7 mouse cellular contexts compared by ENCODE assay signal in genomic region chrX:164419955-164420354, GRCm38 (mm10). TPM values are rescaled to one million over a fixed set of nuclear protein-coding genes. Genes with fewer than 3 reads are reported as not detected.
DNase-seq lines count a peak whose midpoint lies in the region; ATAC-seq lines count a peak whose summit lies in the region.

No protein-coding gene starts in this region.

- H3K4me1 ChIP-seq in neural tube, embryonic 11.5 days (ENCODE audit: control insufficient read depth, insufficient read depth, low read length) = no peaks in the 10 kb centered on the region
- H3K4me1 ChIP-seq in forebrain, embryonic 10.5 days = peaks cover 8% of the 10 kb centered on the region; the same call in 1 of the 2 replicates
- no peaks in the 10 kb centered on the region; the same call in 1 of the 2 replicates for H3K4me1 ChIP-seq in liver, embryonic 11.5 days (replicated peaks; ENCODE audit: control insufficient read depth, insufficient read depth, low read length)
- no peaks in the 10 kb centered on the region for H3K4me1 ChIP-seq in stomach, embryonic 16.5 days (ENCODE audit: control insufficient read depth, insufficient read depth, low read length)

- H3K4me3 ChIP-seq in neural tube, embryonic 11.5 days (ENCODE audit: low read depth, low read length) = peak overlapping the region; percentile 54
- H3K4me3 ChIP-seq in forebrain, embryonic 10.5 days = peak overlapping the region; percentile 59
- peak overlapping the region; percentile 69 for H3K4me3 ChIP-seq in liver, embryonic 11.5 days (ENCODE audit: low read depth, low read length)
- peak overlapping the region; percentile 62 for H3K4me3 ChIP-seq in stomach, embryonic 16.5 days (replicated peaks; ENCODE audit: low read length)

- 23% methylated on average over 13 of the region's 13 CpGs for WGBS in neural tube, embryonic 11.5 days
- 18% methylated on average over 13 of the region's 13 CpGs for WGBS in forebrain, embryonic 10.5 days
- WGBS in liver, embryonic 11.5 days = 13% methylated on average over 13 of the region's 13 CpGs
- 16% methylated on average over 13 of the region's 13 CpGs for WGBS in stomach, embryonic 16.5 days

- H3K27ac ChIP-seq in neural tube, embryonic 11.5 days (ENCODE audit: low read depth, low read length) = no peak overlapping the region
- H3K27ac ChIP-seq in forebrain, embryonic 10.5 days = peak overlapping the region; percentile 84
- H3K27ac ChIP-seq in liver, embryonic 11.5 days (ENCODE audit: low read depth, low read length) = peak overlapping the region; percentile 52
- peak overlapping the region; percentile 36 for H3K27ac ChIP-seq in stomach, embryonic 16.5 days (ENCODE audit: low read length)

- no peak for ATAC-seq in neural tube, embryonic 11.5 days (ENCODE audit: insufficient read depth, low FRiP score, low TSS enrichment)
- ATAC-seq in liver, embryonic 11.5 days (replicated peaks; ENCODE audit: low FRiP score) = peak; percentile 11
- ATAC-seq in stomach, embryonic 16.5 days (ENCODE audit: insufficient read depth, low FRiP score) = peak; percentile 4

- peak overlapping the region; percentile 46 for H3K4me2 ChIP-seq in neural tube, embryonic 11.5 days (ENCODE audit: low read depth)
- peak overlapping the region; percentile 69 for H3K4me2 ChIP-seq in liver, embryonic 11.5 days
- peak overlapping the region; percentile 53 for H3K4me2 ChIP-seq in stomach, embryonic 16.5 days (ENCODE audit: low read depth, low read length)

- H3K9me3 ChIP-seq in neural tube, embryonic 11.5 days (ENCODE audit: control insufficient read depth, low read length) = no peaks in the 10 kb centered on the region
- no peaks in the 10 kb centered on the region for H3K9me3 ChIP-seq in forebrain, embryonic 10.5 days
- no peaks in the 10 kb centered on the region for H3K9me3 ChIP-seq in liver, embryonic 11.5 days (ENCODE audit: control insufficient read depth, low read length)
- H3K9me3 ChIP-seq in stomach, embryonic 16.5 days (replicated peaks; ENCODE audit: control insufficient read depth, low read length) = no peaks in the 10 kb centered on the region

- H3K36me3 ChIP-seq in neural tube, embryonic 11.5 days (ENCODE audit: control insufficient read depth, insufficient read depth, low read length) = no peaks in the 10 kb centered on the region
- H3K36me3 ChIP-seq in forebrain, embryonic 10.5 days (replicated peaks) = peaks cover 19% of the 10 kb centered on the region
- peaks cover 4% of the 10 kb centered on the region; the same call in 1 of the 2 replicates for H3K36me3 ChIP-seq in liver, embryonic 11.5 days (ENCODE audit: control insufficient read depth, insufficient read depth, low read length)
- no peaks in the 10 kb centered on the region for H3K36me3 ChIP-seq in stomach, embryonic 16.5 days (ENCODE audit: control insufficient read depth, insufficient read depth, low read length)

- H3K9ac ChIP-seq in neural tube, embryonic 11.5 days (ENCODE audit: low read length) = peak overlapping the region; percentile 65
- H3K9ac ChIP-seq in liver, embryonic 11.5 days (ENCODE audit: low read depth, low read length) = peak overlapping the region; percentile 77
- peak overlapping the region; percentile 80 for H3K9ac ChIP-seq in stomach, embryonic 16.5 days (ENCODE audit: low read length)

- no peaks in the 10 kb centered on the region for H3K27me3 ChIP-seq in neural tube, embryonic 11.5 days (ENCODE audit: control insufficient read depth, insufficient read depth, low read length)
- peaks cover 83% of the 10 kb centered on the region for H3K27me3 ChIP-seq in forebrain, embryonic 10.5 days (ENCODE audit: poor library complexity, severe bottlenecking)
- no peaks in the 10 kb centered on the region for H3K27me3 ChIP-seq in liver, embryonic 11.5 days (replicated peaks; ENCODE audit: control insufficient read depth, insufficient read depth, low read length)
- H3K27me3 ChIP-seq in stomach, embryonic 16.5 days (ENCODE audit: control insufficient read depth, insufficient read depth, low read length) = no peaks in the 10 kb centered on the region; the same call in 1 of the 2 replicates

- DNase-seq in neural tube, embryonic 11.5 days (ENCODE audit: low spot score) = no peak
- DNase-seq in neural tube, embryonic 10.5 days (ENCODE audit: extremely low spot score, low spot score) = no peak
- DNase-seq in forebrain, embryonic 10.5 days (ENCODE audit: extremely low spot score, low spot score) = no peak
- DNase-seq in liver, embryonic 11.5 days (ENCODE audit: low spot score) = no peak
- no peak for DNase-seq in thymus, postnatal 25 days
- no peak for DNase-seq in adrenal gland, postnatal 10 days

RNA-seq across cellular contexts. Expression of gene Piga, which starts 0.4 kb away (rescaled TPM):
- 15.5 and 16.7 TPM in 2 replicates for polyA plus RNA-seq in neural tube, embryonic 11.5 days (2014; fragmentation: Nextera tagmentation; extraction: Ambion mirVana)
- polyA plus RNA-seq in forebrain, embryonic 10.5 days (2016; fragmentation: Nextera tagmentation; extraction: Ambion mirVana) = 20.9 and 22.4 TPM in 2 replicates
- polyA plus RNA-seq in liver, embryonic 11.5 days (2014; fragmentation: Nextera tagmentation; extraction: Ambion mirVana) = 28.1 and 31.9 TPM in 2 replicates
- polyA plus RNA-seq in stomach, embryonic 16.5 days (2015; fragmentation: Nextera tagmentation; extraction: Ambion mirVana) = 14.9 and 15.5 TPM in 2 replicates
- 1 to 10 TPM; 8.5 to 9.1 TPM for total RNA-seq in adrenal gland, postnatal 10 days (2021)

RNA-seq across cellular contexts. Expression of gene Asb11, which starts 16.8 kb away (rescaled TPM):
- not detected in 2 replicates for polyA plus RNA-seq in neural tube, embryonic 11.5 days (2014; fragmentation: Nextera tagmentation; extraction: Ambion mirVana)
- polyA plus RNA-seq in forebrain, embryonic 10.5 days (2016; fragmentation: Nextera tagmentation; extraction: Ambion mirVana) = not detected in 2 replicates
- polyA plus RNA-seq in liver, embryonic 11.5 days (2014; fragmentation: Nextera tagmentation; extraction: Ambion mirVana) = not detected in 2 replicates
- 0.72 TPM in 1 of 2 replicates, not detected in the other for polyA plus RNA-seq in stomach, embryonic 16.5 days (2015; fragmentation: Nextera tagmentation; extraction: Ambion mirVana)
- 1 to 10 TPM in 1 of 2 experiments, under 1 TPM in 1; 0.33 to 1.9 TPM for total RNA-seq in adrenal gland, postnatal 10 days (2021)

RNA-seq across cellular contexts. Expression of gene Vegfd, which starts 46.8 kb away (rescaled TPM):
- 1.1 and 1.2 TPM in 2 replicates for polyA plus RNA-seq in neural tube, embryonic 11.5 days (2014; fragmentation: Nextera tagmentation; extraction: Ambion mirVana)
- 1.2 and 1.3 TPM in 2 replicates for polyA plus RNA-seq in forebrain, embryonic 10.5 days (2016; fragmentation: Nextera tagmentation; extraction: Ambion mirVana)
- polyA plus RNA-seq in liver, embryonic 11.5 days (2014; fragmentation: Nextera tagmentation; extraction: Ambion mirVana) = 0.99 and 1.1 TPM in 2 replicates
- polyA plus RNA-seq in stomach, embryonic 16.5 days (2015; fragmentation: Nextera tagmentation; extraction: Ambion mirVana) = 8.3 and 9.9 TPM in 2 replicates
- 10 to 100 TPM; 22.4 to 28.7 TPM for total RNA-seq in adrenal gland, postnatal 10 days (2021)
